Mouse (Mus musculus) spleen, postnatal 10 days (tissue): Measurements from ENCODE around the gene Susd3.

Source experiments
- DNase-seq, 2 experiments: peaks; one replicate each; pipeline ENCODE4 v3.0.0; 2021 to 2022; ENCODE audit warnings: low spot score in 2 of 2

The Susd3 gene

DNA sequence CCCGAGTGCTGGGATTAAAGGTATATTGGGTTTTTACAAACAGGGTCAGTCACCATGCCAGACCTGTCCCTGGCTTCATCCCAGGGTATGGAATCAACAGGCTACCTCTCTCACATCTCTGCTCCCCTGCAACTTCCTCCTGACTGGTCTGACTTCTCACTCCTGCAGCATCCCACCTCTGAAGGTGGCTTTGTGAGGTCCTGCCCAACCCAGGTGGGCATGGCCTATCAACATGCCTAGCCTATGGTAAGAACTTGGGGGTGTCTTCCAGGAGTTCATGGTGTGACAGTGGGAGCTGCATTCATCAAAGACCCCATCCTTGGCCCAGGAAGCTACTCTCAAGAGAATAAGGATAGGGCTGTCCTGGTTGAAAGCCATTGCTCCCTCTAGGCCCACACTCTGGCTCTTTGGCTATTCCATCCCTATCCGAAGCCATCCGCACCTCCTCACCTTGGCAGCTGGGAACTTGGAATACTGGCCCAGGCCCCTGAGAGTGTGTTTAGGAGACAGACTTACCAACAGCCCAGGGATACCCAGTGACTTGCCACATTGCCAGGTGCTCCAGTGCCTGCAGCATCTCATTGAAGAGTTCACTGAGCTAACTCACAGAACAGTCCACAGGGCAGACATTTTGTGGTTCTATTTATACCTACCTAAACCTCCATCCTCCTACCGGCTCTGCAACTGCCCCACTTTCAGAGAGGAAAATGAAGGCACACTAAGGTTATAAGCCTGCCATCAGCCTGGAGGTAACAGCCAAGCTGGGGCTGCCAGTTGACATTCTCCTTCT lies 35.6 kb downstream of the Susd3 start:
- DNase-seq, result no peak

GRCm38 (mm10) chr13:49209306-49209705 lies 39.2 kb downstream of the Susd3 start:
- DNase-seq, result no peak

- no peak for DNase-seq
These were observed 42.2 kb downstream of the Susd3 start for GRCm38 (mm10) chr13:49206341-49206740.

DNA sequence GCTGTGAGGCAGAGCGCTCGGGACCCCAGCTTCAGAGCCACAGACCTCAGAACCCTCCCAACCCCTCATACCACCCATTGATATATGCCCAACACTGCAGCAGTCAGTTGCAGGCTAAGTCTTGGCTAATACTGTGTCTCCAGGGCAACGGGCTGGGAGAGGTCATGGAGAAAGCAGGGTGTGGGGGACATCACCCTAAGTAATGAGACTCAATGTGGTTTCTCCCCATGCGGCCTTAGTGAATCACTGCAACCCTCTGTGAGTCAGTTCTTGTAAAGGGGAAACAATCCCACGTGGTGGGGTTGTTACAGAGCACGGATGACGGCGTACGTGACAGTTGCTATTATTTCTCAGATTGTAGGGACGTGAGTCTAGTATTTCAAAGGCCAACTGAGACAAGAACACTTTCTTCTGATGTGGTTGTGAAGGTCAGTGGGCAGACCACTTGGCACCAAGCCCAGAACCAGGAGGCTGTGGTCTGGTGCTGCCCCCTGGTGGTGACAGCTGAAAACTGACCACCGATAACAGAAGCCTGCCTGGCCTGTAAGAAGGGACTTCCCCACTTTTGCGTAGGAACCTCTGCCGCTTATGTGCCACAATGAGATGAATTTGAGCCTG lies 43.0 kb downstream of the Susd3 start:
- peak; percentile 71 to 85 for DNase-seq

DNA sequence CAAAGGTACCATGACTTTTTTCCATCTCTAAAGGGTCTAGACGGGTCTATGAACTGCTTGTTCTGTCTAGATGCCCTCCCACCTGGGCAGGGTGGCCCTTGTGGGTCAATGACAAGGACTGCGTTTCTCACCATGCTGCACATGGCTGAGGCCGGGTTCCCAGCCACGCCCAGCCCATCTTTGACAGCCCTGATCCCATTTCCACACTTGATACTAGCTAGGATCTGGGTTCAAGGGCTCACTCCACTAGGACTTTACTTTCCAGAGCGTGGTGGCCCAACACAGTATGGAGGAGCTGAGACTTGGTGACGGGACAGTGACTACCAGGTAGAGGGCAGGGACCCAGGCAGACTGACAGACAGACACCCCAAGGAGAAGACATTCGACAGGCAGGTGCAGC lies 46.0 kb downstream of the Susd3 start:
- DNase-seq, result no peak

- no peak for DNase-seq
These were observed 47.8 kb downstream of the Susd3 start for GRCm38 (mm10) chr13:49200688-49201087.

DNA sequence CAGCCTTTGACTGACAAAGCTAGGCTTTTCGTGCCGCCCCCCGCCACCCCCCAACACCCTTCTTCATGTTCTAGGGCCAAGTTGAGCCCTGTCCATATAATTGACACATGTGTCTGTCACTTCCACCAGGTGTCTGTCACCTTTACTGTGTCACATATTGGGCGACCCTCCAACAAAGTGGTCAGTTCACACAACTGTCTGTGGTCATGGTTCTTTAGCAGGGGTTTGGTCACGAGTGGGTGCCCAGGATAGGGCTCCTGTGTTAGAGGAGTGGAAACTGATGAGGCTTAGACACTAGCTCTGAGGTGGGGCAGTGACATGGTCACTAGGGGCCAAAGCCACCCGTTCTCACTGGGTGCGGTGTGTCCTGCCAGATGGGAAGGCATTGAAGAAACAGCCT lies 48.6 kb downstream of the Susd3 start:
- DNase-seq, result no peak

DNA sequence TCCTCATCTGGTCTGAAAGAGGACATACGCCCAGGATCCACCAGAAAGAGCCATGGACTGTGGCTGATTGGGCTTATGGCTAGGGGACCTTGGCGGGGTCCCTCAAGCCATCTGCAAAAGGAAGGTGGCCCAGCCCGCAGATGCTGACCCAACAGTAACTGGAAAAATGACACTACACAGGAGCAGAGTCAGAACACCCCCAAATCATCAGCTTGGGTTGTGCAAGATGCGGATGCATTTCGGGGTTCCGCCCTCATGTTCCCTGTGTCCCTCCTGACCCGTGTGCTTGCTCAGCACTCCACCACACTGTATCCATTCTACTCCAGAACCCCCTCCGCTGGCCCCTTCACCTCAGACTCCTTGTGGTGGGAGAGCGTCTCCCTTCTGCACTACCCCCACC lies 49.8 kb downstream of the Susd3 start:
- DNase-seq, result no peak

DNA sequence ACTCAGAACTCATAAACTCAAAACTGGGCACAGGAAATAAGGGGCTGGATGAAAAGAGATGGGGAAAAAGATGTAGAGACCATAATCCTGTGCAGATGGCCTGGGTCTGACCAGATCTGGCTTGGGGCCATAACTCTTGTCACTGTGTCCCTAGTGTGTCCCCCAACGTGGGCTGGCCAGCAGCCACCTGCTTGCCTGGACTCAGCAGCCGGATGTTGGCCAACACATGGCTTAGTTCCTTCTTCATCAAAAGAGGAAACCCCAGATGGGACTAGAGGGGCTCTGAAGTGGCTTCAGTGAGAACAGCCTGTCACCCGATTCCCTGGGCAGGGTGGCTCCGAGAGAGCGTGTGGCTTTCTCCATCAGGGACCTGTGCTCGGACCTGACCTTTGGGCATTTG lies 51.7 kb downstream of the Susd3 start:
- peak in 1 of 2 experiments; percentile 48 for DNase-seq

GRCm38 (mm10) chr13:49196211-49196610 lies 52.3 kb downstream of the Susd3 start:
- DNase-seq, result no peak

DNA sequence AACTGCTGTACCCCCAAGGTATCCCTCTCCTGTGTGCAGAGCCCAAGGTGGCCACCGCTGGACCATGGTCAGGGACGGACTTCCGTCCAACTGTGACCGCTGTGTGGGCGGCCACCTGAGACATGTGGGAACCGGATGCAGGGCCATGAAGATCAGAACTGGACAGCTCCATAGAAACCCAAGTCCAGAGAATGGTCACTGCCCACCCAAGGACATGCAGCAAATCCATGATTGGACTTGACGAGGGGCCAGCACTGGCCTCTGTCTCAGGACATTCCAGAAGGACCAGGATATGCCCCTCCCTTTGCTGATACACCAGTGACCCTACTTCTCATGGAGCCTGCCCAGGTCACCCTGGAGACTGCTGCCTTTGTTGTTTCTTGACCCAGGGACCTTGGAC lies 52.9 kb downstream of the Susd3 start:
- DNase-seq, result no peak

GRCm38 (mm10) chr13:49194811-49195210 lies 53.7 kb downstream of the Susd3 start:
- no peak for DNase-seq

DNA sequence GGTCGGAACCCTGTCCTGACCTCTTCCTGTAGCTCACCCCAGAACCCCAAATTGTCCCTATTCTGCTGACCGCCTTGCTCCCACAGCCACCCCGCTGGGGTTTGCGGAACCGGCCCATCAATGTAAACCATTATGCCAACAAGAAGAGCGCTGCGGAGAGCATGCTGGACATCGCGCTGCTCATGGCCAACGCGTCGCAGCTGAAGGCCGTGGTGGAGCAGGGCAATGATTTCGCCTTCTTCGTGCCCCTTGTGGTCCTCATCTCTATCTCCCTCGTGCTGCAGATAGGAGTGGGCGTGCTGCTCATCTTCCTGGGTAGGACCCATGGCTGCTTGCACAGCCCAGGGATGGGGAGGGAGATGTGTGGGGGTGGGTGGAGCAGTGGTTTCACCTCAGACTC lies 54.9 kb downstream of the Susd3 start:
- no peak for DNase-seq

DNA sequence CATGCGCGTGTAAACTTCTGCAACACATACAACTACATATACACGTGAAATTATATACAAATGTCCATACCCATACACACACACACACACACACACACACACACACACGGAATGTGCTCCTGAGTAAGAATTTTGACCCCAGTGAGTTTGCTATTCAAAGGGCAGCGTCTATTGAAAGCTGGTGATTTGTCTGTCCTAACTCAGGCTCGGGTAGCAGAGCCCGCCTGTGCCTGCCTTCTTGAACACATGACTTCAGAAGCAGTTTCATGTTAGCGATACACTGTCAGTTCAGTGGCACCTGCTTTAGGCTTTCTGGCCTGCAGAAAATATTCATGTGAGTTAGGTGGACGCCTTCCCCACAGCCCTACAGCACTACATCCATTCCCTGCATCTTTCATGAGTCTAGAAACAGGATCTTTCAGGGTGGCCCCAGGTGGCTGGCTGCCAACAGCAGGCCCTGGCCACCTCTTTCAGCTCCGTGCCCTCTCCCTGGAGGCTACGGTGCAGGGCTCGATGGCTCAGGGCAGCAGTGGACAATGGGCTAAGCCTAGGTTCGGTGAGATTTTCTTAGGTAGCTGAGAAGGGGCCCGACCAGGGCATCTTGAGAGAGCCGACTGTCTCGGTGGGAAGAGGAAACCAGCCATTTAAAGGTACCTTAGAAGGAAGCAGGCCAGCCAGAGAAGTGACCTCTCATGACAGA lies 56.2 kb downstream of the Susd3 start:
- DNase-seq, result no peak

DNA sequence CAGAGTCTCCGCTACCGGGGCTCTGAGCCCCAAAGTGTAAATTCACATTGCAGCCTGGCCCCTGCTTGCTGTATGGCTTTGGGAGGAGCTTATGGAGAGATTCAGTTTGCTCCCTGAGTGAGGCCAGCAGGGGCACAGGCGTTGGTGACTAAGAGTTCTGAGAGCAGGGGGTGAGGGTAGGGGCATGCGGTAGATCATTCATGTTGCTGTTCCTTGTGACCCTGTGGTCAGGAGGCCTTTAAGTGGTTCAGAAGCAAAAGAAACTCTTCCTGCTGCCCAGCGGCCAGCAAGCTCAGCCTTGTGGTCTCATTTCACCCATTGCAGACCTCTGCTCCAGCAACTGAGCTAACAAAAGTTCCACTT lies 56.9 kb downstream of the Susd3 start:
- DNase-seq, result no peak

- DNase-seq, result no peak
These were observed 57.4 kb downstream of the Susd3 start for GRCm38 (mm10) chr13:49190876-49191672.

DNA sequence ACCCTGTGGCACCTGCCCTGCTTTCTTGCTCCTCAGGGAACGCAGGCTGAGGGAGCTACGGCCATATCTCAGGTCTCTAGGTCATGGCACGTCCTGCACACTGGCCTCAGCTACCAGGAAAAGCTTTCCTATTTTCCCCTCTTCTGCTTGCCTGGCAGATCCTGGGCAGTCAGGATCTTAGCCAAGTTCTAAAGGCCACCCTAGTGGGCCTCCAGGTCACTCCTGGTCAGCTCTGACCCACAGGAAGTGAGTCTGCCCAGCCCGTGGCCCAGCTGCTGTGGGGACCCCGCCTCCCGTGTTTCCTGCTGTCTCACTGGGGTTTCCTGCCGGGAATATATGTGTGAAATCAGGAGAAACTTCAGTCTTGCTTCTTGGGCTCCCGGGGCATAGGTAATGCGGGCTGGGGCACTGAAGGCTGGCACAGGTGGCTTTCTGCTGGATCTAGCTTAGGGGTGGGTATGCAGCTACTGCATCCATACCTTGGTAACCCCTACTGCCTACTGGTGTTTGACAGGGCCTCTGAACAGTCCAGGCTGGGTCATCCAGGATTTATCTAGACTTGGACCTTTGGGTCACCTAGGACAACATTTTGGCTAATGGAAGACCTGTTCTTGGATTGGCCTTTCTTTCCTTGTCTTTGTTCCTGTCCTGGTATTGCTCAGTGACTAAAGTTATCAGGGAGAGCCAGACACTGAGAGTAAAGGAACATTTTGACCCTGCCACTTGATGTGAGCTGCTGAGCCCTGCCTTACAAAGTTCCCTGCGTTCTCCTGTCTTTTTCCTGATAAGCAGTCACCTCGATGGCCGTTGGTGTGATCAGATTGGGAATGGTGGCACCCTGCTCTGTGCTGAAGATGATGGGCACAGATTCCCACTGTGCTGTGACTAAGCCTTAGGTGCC lies 58.3 kb downstream of the Susd3 start:
- DNase-seq, result no peak

DNA sequence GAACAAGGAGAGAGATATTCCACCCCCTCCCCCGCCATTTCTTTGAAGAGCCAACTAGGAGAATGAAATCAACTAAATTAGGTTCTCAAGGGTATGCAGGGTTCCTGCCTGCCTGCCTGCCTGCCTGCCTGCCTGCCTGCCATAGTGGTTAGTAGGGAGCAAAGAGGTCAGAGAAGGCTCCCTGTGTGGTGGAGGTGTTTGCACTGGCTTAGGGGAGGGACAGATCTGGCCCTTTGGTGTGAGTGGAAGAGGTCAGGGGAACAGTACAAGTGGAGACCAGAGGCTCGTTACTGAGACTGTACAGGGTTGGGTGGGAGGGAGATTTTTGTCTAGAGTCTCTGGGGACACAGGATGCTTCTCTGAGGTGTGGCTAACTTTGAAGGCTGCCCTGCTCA lies 59.5 kb downstream of the Susd3 start:
- no peak for DNase-seq

DNA sequence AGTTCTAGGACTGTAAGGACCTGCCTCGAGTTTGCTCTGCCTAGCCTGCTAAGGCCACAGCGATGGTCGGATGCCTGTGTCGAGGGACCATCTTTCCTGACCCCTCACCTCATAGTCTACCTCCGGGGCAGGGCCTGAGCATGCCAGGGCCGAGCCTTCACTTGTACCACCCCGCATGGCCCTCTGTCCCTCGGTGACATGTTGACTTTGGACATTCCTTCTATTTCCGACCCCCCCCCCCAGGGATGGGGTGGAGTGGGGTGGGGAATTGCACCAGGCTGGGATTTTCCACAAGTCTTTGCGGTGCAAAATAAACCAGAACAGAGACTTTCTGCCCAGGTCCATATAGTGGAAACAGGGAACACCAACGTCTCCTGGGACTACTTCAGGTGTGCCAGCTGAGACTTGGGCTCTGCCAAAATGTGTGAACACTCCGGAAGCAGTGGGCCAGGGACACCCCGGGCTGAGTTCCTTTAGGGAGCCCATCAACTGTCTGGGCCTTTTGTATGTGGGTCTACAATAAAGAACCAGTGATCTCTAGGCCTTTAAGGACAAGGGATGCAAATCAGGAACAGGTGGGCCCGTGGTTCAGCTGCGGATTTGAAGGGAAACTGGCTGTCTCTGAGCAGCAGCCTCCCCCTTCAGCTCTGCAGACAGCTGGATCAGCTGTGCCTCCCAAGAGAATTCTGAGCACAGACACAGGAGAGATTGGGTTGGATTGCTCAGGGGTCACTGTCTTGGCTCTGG lies 60.1 kb downstream of the Susd3 start:
- no peak for DNase-seq
